Mouse (Mus musculus) neural tube, embryonic 14.5 days (tissue): Measurements from ENCODE around the gene Aff3. TPM values are rescaled to one million over a fixed set of nuclear protein-coding genes. Genes with fewer than 3 reads are reported as not detected.

Experiments used
- ATAC-seq: fragments of 200-750 bp; cut with Nextera tagmentation; 2 replicates; pipeline ENCODE4 v1.8.0; 2017; ENCODE audit warnings: low read depth, mild to moderate bottlenecking, moderate TSS enrichment, moderate library complexity
- H3K27ac ChIP-seq: fragments of 300-500 bp; sonication (generic); 2 replicates; pipeline ENCODE4 v1.5.1; 2014; ENCODE audit warnings: low read depth, mild to moderate bottlenecking, control low read depth, low read length, moderate library complexity, mixed read lengths
- H3K27me3 ChIP-seq: fragments of 300-500 bp; sonication (generic); 2 replicates; pipeline ENCODE4 v1.6.1; 2014; ENCODE audit warnings: low read length; ENCODE audit not compliant: control insufficient read depth, insufficient read depth
- H3K36me3 ChIP-seq: fragments of 300-500 bp; sonication (generic); 2 replicates; pipeline ENCODE4 v1.6.1; 2014; ENCODE audit warnings: low read length, mixed read lengths; ENCODE audit not compliant: control insufficient read depth, insufficient read depth
- H3K4me1 ChIP-seq: fragments of 300-500 bp; sonication (generic); 2 replicates; pipeline ENCODE4 v1.6.1; 2014; ENCODE audit warnings: low read length; ENCODE audit not compliant: control insufficient read depth, insufficient read depth
- H3K4me2 ChIP-seq: fragments of 300-500 bp; sonication (generic); 2 replicates; pipeline ENCODE4 v1.6.1; 2014; ENCODE audit warnings: mild to moderate bottlenecking, low read depth, low read length, control low read depth
- H3K4me3 ChIP-seq: fragments of 300-500 bp; sonication (generic); 2 replicates; pipeline ENCODE4 v1.5.1; 2014; ENCODE audit warnings: low read depth, low read length, control low read depth, mixed read lengths
- H3K9ac ChIP-seq: fragments of 300-500 bp; sonication (generic); replicated peaks from 2 replicates; pipeline ENCODE4 v1.6.1; 2014; ENCODE audit warnings: low read depth, mild to moderate bottlenecking, control low read depth, low read length, mixed read lengths
- H3K9me3 ChIP-seq: fragments of 300-500 bp; sonication (generic); 2 replicates; pipeline ENCODE4 v1.6.1; 2016; ENCODE audit warnings: low read length; ENCODE audit not compliant: control insufficient read depth
- WGBS: fragments of 180-500 bp; shearing (Covaris S2); extraction: QIAGEN DNeasy Blood & Tissue Kit; methylation state at CpG from one replicate; pipeline ENCODE4 v1.1.7; 2014; 5-methylcytosine and 5-hydroxymethylcytosine counted together
- polyA plus RNA-seq: library from polyadenylated mRNA; unstranded; fragments of >200 nt; fragmentation: Nextera tagmentation; extraction: Ambion mirVana; gene quantifications from 2 replicates; pipeline ENCODE4 v1.2.1, GENCODE M21; 2014

The Aff3 gene
- polyA plus RNA-seq, 1 experiment from 2014 or later: 26.6 TPM

DNA sequence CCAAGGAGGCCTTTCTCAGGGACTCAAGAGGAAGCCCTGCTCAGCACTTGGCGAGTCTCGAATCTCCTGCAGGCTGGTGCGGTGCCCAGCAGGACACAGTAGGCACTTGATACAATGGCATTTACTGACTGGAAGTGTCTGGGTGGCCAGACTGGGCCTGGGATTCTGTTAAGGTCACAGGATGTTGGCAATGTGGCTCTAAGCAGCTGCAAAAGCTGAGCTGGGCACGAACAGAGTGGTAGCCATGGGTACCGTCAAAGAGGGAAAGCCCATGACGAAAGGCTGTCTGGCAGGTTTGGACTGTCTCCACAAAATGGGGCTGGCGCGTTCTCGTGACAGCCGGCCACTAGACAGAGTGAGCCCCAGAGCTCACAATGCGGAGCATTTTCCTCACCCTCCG lies 214.1 kb downstream of the Aff3 start:
- Histone ChIP-seq H3K9me3 (no peaks in the 10 kb centered on the region), H3K4me3 (no peak overlapping the region), H3K4me2 (no peak overlapping the region), H3K27ac (peak overlapping the region; percentile 36; the same call in 1 of the 2 replicates), H3K27me3 (no peaks in the 10 kb centered on the region), H3K9ac (no peak overlapping the region), H3K36me3 (no peaks in the 10 kb centered on the region), H3K4me1 (peaks cover 11% of the 10 kb centered on the region)
- 51% methylated on average over 12 of the region's 12 CpGs for WGBS
- peak; percentile 90 for ATAC-seq

DNA sequence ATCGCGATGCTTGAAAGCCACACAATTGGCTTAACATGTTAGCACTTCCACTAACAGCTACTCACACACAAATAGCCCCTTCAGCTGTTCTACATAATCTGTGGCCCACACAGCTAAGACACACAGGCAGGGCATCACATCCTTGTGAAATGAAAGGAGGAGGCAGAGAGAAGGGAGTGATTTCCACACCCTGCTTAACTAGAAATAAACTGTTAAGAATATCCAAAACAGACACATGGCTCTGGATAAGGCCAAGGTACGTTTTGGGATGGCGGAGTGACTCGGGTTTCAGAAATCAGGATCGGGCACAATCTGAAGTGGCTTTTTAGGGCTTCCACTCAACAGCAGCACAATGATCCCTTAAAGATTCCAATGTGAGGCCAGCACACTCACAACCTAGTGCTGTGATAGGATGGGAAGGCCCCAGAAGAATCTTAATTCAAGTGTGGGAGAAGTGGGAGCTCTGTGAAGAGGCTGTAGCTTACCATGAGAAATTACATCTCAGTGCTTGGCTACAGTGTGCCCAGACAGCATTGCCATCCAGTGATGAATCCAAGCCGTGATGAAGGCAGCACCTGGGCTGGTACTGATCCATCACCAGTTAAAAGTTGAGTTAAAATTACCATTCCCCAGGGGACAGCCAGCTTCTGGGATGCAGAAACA lies 214.8 kb downstream of the Aff3 start:
- H3K9ac ChIP-seq: no peak overlapping the region

GRCm38 (mm10) chr1:38448854-38449253 lies 215.9 kb downstream of the Aff3 start:
- peaks cover 11% of the 10 kb centered on the region for H3K4me1 ChIP-seq
- no peaks in the 10 kb centered on the region for H3K9me3 ChIP-seq
- H3K9ac ChIP-seq: no peak overlapping the region
- no peak overlapping the region for H3K27ac ChIP-seq
- no peaks in the 10 kb centered on the region for H3K36me3 ChIP-seq
- no peak for ATAC-seq
- no peak overlapping the region for H3K4me2 ChIP-seq
- no peak overlapping the region for H3K4me3 ChIP-seq
- WGBS: 67% methylated on average over 3 of the region's 3 CpGs
- H3K27me3 ChIP-seq: no peaks in the 10 kb centered on the region

More for the DNA sequence above, 214.8 kb downstream of the Aff3 start:
- Histone ChIP-seq H3K36me3 (no peaks in the 10 kb centered on the region), H3K4me1 (peaks cover 11% of the 10 kb centered on the region), H3K9me3 (no peaks in the 10 kb centered on the region), H3K27ac (peak overlapping the region; percentile 36), H3K4me3 (no peak overlapping the region), H3K4me2 (no peak overlapping the region), H3K27me3 (no peaks in the 10 kb centered on the region)
- ATAC-seq: no peak
- WGBS: 73% methylated on average over 7 of the region's 7 CpGs

DNA sequence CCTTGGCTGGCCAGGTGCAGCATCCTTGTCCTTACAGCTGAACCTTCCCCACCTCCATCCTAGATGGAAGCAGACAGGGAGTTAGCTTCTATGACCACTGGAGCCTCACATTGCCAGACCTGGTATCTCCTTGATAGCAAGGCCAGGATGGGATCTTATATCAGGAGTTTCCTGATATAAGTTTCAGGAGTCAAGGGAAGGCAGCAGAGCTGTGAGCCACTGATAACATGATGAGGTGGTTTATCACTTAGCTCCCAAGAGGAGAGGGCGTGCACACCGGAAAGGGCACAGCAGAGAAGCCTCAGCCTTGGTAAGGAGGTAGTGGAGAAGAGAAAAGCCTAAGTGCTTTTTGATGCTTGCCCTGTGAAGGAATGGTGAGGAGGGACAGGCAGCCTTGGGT lies 217.2 kb downstream of the Aff3 start:
- Histone ChIP-seq H3K27me3 (no peaks in the 10 kb centered on the region), H3K27ac (no peak overlapping the region), H3K9me3 (no peaks in the 10 kb centered on the region), H3K4me1 (peaks cover 18% of the 10 kb centered on the region), H3K4me2 (no peak overlapping the region), H3K9ac (no peak overlapping the region), H3K4me3 (no peak overlapping the region), H3K36me3 (no peaks in the 10 kb centered on the region)
- no peak for ATAC-seq
- 83% methylated on average over 2 of the region's 2 CpGs for WGBS

DNA sequence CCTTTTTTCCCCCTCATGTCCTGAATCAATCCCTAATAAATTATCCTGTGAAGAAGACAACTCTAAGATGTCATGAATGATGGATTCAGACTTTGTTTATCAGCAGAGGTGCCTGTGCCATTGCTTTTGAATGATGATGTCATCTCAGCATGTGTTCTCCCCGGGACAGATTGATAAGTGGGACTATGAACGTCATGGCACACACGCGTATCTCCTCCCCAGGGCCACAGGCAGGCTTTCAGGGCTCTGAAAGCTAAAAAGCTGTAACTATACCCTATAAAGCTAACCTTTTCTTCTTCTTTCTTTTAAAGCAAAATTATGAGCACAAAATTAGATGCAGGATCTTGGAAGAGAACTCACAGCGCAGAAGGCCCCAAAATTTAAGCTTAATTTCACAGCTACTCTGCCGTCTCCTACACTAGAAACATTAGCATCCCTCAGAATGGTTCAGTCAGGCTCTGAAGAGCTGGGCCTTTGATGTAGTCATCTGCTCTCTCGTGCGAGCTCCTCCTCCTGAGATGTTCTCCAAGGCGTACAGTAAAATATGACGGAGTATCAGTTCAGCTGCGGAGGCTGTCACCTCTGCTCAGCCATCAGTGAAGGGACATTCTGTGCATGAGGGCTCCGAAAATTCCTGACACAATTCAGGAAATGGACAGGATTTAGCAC lies 218.5 kb downstream of the Aff3 start:
- peaks cover 23% of the 10 kb centered on the region for H3K4me1 ChIP-seq
- no peak overlapping the region for H3K27ac ChIP-seq

DNA sequence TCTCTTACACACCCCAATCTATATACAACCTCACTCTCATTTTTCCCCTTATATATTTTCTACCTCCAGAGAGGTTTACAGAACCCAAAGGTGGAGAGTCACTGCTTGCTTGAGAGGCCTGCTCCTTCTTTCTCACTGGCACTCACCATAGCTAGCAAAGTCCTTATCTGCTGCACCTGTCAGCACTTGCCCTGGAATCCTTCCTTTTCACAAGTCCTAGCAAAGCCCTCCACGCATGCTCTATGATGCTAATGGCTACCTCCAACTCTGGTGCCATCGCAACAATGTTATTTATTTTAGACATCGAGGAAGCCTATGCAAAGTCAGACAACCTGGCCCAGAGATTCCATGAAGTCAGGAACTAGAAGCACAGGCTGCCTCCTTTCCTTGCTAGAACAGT lies 221.9 kb downstream of the Aff3 start:
- no peak for ATAC-seq
- H3K4me3 ChIP-seq: no peak overlapping the region
- H3K4me1 ChIP-seq: peaks cover 46% of the 10 kb centered on the region

More for the DNA sequence above, 218.5 kb downstream of the Aff3 start:
- WGBS: 46% methylated on average over 12 of the region's 12 CpGs
- ATAC-seq: no peak
- Histone ChIP-seq H3K9ac (no peak overlapping the region), H3K4me2 (no peak overlapping the region), H3K4me3 (no peak overlapping the region), H3K27me3 (no peaks in the 10 kb centered on the region), H3K9me3 (no peaks in the 10 kb centered on the region), H3K36me3 (no peaks in the 10 kb centered on the region)

GRCm38 (mm10) chr1:38442479-38442878 lies 222.3 kb downstream of the Aff3 start:
- ATAC-seq: no peak
- Histone ChIP-seq H3K4me2 (no peak overlapping the region), H3K4me3 (no peak overlapping the region), H3K4me1 (peaks cover 49% of the 10 kb centered on the region), H3K9me3 (no peaks in the 10 kb centered on the region), H3K27me3 (no peaks in the 10 kb centered on the region), H3K9ac (no peak overlapping the region), H3K27ac (no peak overlapping the region), H3K36me3 (no peaks in the 10 kb centered on the region)
- WGBS: 67% methylated on average over 9 of the region's 9 CpGs

More for the DNA sequence above, 221.9 kb downstream of the Aff3 start:
- no peaks in the 10 kb centered on the region for H3K36me3 ChIP-seq
- H3K4me2 ChIP-seq: no peak overlapping the region
- no peaks in the 10 kb centered on the region for H3K27me3 ChIP-seq
- H3K9me3 ChIP-seq: no peaks in the 10 kb centered on the region
- WGBS: 79% methylated on average over 3 of the region's 3 CpGs
- H3K27ac ChIP-seq: no peak overlapping the region
- no peak overlapping the region for H3K9ac ChIP-seq

DNA sequence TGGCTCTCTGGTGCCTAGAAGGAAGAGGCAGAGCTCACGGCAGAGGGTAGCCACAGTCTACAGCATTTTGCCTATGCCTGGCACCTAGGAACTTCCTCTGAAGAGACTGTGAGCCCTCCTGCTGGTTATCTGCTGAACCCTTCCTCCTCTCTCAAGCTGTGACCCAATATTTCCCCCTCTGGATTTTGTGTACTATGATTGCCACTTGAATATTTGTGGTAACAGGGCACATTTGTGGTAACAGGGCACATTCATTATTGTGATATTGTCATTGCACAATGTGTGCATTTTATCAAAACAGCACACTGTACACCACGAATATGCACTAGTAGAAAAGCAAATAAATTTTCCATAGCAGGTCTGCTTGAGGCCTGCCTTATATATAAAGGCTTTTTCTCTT lies 223.0 kb downstream of the Aff3 start:
- Histone ChIP-seq H3K27ac (no peak overlapping the region), H3K4me1 (peaks cover 51% of the 10 kb centered on the region), H3K9me3 (no peaks in the 10 kb centered on the region), H3K4me2 (no peak overlapping the region), H3K4me3 (no peak overlapping the region), H3K36me3 (no peaks in the 10 kb centered on the region), H3K27me3 (no peaks in the 10 kb centered on the region), H3K9ac (no peak overlapping the region)
- 43% methylated on average over 2 of the region's 2 CpGs for WGBS
- no peak for ATAC-seq

DNA sequence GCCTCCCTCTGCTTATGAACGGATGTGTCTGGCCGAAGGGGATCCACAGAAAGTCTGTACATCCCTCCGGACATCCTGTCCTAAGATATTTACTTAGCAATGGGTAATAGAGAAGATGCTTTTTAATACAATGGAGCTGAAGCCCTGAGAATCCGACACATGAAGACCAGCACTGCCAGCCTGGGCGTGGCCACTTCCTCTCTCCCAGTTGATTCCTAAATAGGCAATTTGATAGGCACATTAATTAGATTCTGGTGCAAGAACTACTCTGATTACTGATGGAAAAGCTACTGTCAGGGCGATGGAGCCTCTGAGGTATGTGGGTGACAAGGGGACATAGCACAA lies 224.3 kb downstream of the Aff3 start:
- H3K36me3 ChIP-seq: no peaks in the 10 kb centered on the region
- peak overlapping the region; percentile 76 for H3K27ac ChIP-seq
- no peaks in the 10 kb centered on the region for H3K9me3 ChIP-seq
- H3K4me2 ChIP-seq: no peak overlapping the region
- 39% methylated on average over 6 of the region's 6 CpGs for WGBS
- peaks cover 54% of the 10 kb centered on the region for H3K4me1 ChIP-seq
- H3K9ac ChIP-seq: no peak overlapping the region
- no peak overlapping the region for H3K4me3 ChIP-seq
- no peak for ATAC-seq
- H3K27me3 ChIP-seq: no peaks in the 10 kb centered on the region
